9 mouse cellular contexts compared by ENCODE assay signal in genomic region chr13:30501860-30502395, GRCm38 (mm10). TPM values are rescaled to one million over a fixed set of nuclear protein-coding genes. Genes with fewer than 3 reads are reported as not detected.
A peak's percentile ranks its signal among the peaks of the same experiment; 100 is the strongest.
DNase-seq lines count a peak whose midpoint lies in the region; ATAC-seq lines count a peak whose summit lies in the region.
"Had no signal": no experiment of that assay in that cellular context is flagged by ENCODE, and none has a peak within 500 bp of the region (broad histone marks: within the 10 kb centered on the region; RNA-seq: fewer than 3 reads in every experiment).

No protein-coding gene starts in this region.

- no peak overlapping the region for H3K4me3 ChIP-seq in heart, embryonic 11.5 days (ENCODE audit: low read depth, low read length)
- H3K4me3 ChIP-seq in midbrain, embryonic 14.5 days (replicated peaks; ENCODE audit: low read depth, low read length), result no peak overlapping the region
- no peak overlapping the region for H3K4me3 ChIP-seq in midbrain, embryonic 10.5 days
- no peak overlapping the region for H3K4me3 ChIP-seq in midbrain, embryonic 13.5 days (replicated peaks)
- H3K4me3 ChIP-seq: hindbrain, embryonic 15.5 days had no signal

- no peaks in the 10 kb centered on the region for H3K27me3 ChIP-seq in heart, embryonic 11.5 days (ENCODE audit: control insufficient read depth, insufficient read depth, low read length)
- no peaks in the 10 kb centered on the region for H3K27me3 ChIP-seq in midbrain, embryonic 14.5 days (ENCODE audit: control insufficient read depth, insufficient read depth, low read length)
- H3K27me3 ChIP-seq in midbrain, embryonic 10.5 days (ENCODE audit: low read depth, poor library complexity, severe bottlenecking), result no peaks in the 10 kb centered on the region
- H3K27me3 ChIP-seq in midbrain, embryonic 13.5 days, result no peaks in the 10 kb centered on the region
- H3K27me3 ChIP-seq: hindbrain, embryonic 15.5 days had no signal

- no peaks in the 10 kb centered on the region for H3K9me3 ChIP-seq in heart, embryonic 11.5 days (replicated peaks; ENCODE audit: control insufficient read depth, low read length)
- H3K9me3 ChIP-seq in midbrain, embryonic 14.5 days (ENCODE audit: control insufficient read depth, low read length), result no peaks in the 10 kb centered on the region
- no peaks in the 10 kb centered on the region for H3K9me3 ChIP-seq in midbrain, embryonic 10.5 days (replicated peaks)
- H3K9me3 ChIP-seq in midbrain, embryonic 13.5 days, result no peaks in the 10 kb centered on the region
- H3K9me3 ChIP-seq: hindbrain, embryonic 15.5 days had no signal

- WGBS in heart, embryonic 11.5 days (ENCODE audit: insufficient replicate concordance), result 34% methylated on average over 7 of the region's 7 CpGs
- 42% methylated on average over 7 of the region's 7 CpGs for WGBS in midbrain, embryonic 14.5 days
- 39% methylated on average over 7 of the region's 7 CpGs for WGBS in midbrain, embryonic 10.5 days
- 35% methylated on average over 7 of the region's 7 CpGs for WGBS in midbrain, embryonic 13.5 days

- peak; percentile 26 for DNase-seq in heart, adult 8-10 months (ENCODE audit: low spot score)
- peak; percentile 75 for DNase-seq in midbrain, embryonic 14.5 days
- no peak for DNase-seq in midbrain, embryonic 10.5 days (ENCODE audit: low spot score)
- DNase-seq in brain, adult 2 months (ENCODE audit: low read depth, low spot score), result peak; percentile 60
- peak; percentile 29 for DNase-seq in retina, postnatal 1 day
- DNase-seq in adrenal gland, postnatal 4 days (ENCODE audit: low spot score in 2 of 2), result no peak

- H3K9ac ChIP-seq in heart, embryonic 11.5 days (ENCODE audit: low read depth, low read length), result no peak overlapping the region
- no peak overlapping the region for H3K9ac ChIP-seq in midbrain, embryonic 14.5 days (replicated peaks; ENCODE audit: low read length)
- H3K9ac ChIP-seq in midbrain, embryonic 13.5 days (replicated peaks), result no peak overlapping the region
- H3K9ac ChIP-seq: hindbrain, embryonic 15.5 days had no signal

- no peak for ATAC-seq in heart, embryonic 11.5 days (replicated peaks; ENCODE audit: insufficient number of reproducible peaks, low FRiP score, low TSS enrichment)
- ATAC-seq in midbrain, embryonic 14.5 days (ENCODE audit: low FRiP score, low TSS enrichment), result no peak
- ATAC-seq in midbrain, embryonic 13.5 days, result no peak

- H3K4me1 ChIP-seq in heart, embryonic 11.5 days (ENCODE audit: control insufficient read depth, insufficient read depth, low read length), result no peaks in the 10 kb centered on the region
- H3K4me1 ChIP-seq in midbrain, embryonic 14.5 days (ENCODE audit: control insufficient read depth, insufficient read depth, low read length), result no peaks in the 10 kb centered on the region
- no peaks in the 10 kb centered on the region for H3K4me1 ChIP-seq in midbrain, embryonic 10.5 days
- no peaks in the 10 kb centered on the region for H3K4me1 ChIP-seq in midbrain, embryonic 13.5 days (replicated peaks)
- H3K4me1 ChIP-seq: hindbrain, embryonic 15.5 days had no signal

- H3K36me3 ChIP-seq in heart, embryonic 11.5 days (ENCODE audit: control insufficient read depth, insufficient read depth, low read length), result no peaks in the 10 kb centered on the region
- no peaks in the 10 kb centered on the region for H3K36me3 ChIP-seq in midbrain, embryonic 14.5 days (ENCODE audit: control insufficient read depth, insufficient read depth, low read length)
- H3K36me3 ChIP-seq in midbrain, embryonic 10.5 days, result no peaks in the 10 kb centered on the region
- H3K36me3 ChIP-seq in midbrain, embryonic 13.5 days, result no peaks in the 10 kb centered on the region
- H3K36me3 ChIP-seq: hindbrain, embryonic 15.5 days had no signal

- H3K4me2 ChIP-seq in heart, embryonic 11.5 days, result no peak overlapping the region
- no peak overlapping the region for H3K4me2 ChIP-seq in midbrain, embryonic 14.5 days (ENCODE audit: low read length)
- no peak overlapping the region for H3K4me2 ChIP-seq in midbrain, embryonic 13.5 days (replicated peaks)
- H3K4me2 ChIP-seq: hindbrain, embryonic 15.5 days had no signal

- H3K27ac ChIP-seq in heart, embryonic 11.5 days (ENCODE audit: low read depth, low read length), result no peak overlapping the region
- no peak overlapping the region for H3K27ac ChIP-seq in midbrain, embryonic 14.5 days (replicated peaks; ENCODE audit: low read depth, low read length)
- no peak overlapping the region for H3K27ac ChIP-seq in midbrain, embryonic 10.5 days (replicated peaks)
- no peak overlapping the region for H3K27ac ChIP-seq in midbrain, embryonic 13.5 days
- H3K27ac ChIP-seq: hindbrain, embryonic 15.5 days had no signal

RNA-seq across cellular contexts. Expression of gene Uqcrfs1, which starts 43.2 kb away (rescaled TPM):
- 1,000 to 10,000 TPM; 1,110 to 1,211 (median 1,181) TPM for total RNA-seq in heart, adult 8-10 months (2022)
- polyA plus RNA-seq in heart, embryonic 11.5 days (2014; fragmentation: Nextera tagmentation; extraction: Ambion mirVana), result 483 and 531 TPM in 2 replicates
- polyA plus RNA-seq in midbrain, embryonic 14.5 days (2014; fragmentation: Nextera tagmentation; extraction: Ambion mirVana), result 302 TPM in 2 replicates
- 262 and 264 TPM in 2 replicates for polyA plus RNA-seq in midbrain, embryonic 10.5 days (2016; fragmentation: Nextera tagmentation; extraction: Ambion mirVana)
- total RNA-seq in adrenal gland, postnatal 4 days (2021), result 100 to 1,000 TPM; 252 to 259 TPM
- polyA plus RNA-seq in midbrain, embryonic 13.5 days (2015; fragmentation: Nextera tagmentation; extraction: Ambion mirVana), result 268 and 283 TPM in 2 replicates

Comparison
In these comparisons a context has a peak if more than half of its experiments do, and no peak if none do; other contexts are left out.
1. DNase-seq: peak in heart, adult 8-10 months (single experiment), midbrain, embryonic 14.5 days (single experiment), brain, adult 2 months (single experiment) and retina, postnatal 1 day (single experiment); none in midbrain, embryonic 10.5 days (single experiment) and adrenal gland, postnatal 4 days (0 of 2).